Mouse (Mus musculus) kidney, postnatal 36 days (tissue): Measurements from ENCODE around the gene Ercc6l2.

Source experiments
- DNase-seq, 2 experiments: peaks; one replicate each; pipeline ENCODE4 v3.0.0; 2021 to 2022; ENCODE audit warnings: mixed read lengths in 2 of 2

The Ercc6l2 gene

DNA sequence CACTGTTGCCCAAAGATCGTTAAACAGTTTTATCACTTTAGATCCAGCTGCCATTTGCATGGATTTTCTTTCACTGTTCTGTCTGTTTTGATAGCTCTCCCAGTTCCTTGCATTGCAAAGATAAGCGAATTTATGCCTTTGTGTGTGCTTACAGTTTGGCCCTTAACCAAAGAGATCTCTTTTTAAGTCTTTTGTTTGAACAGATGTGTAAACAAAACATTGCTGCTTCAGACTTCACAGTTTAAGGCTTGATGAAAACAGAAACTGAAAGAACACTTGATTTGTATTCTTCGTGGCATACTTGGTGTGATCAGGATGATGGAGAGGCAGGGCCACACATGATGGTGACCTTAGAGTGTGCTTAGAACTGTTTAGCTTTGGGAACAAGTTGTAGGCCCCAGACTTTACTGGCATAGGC lies 70.5 kb downstream of the Ercc6l2 start:
- DNase-seq, result no peak

DNA sequence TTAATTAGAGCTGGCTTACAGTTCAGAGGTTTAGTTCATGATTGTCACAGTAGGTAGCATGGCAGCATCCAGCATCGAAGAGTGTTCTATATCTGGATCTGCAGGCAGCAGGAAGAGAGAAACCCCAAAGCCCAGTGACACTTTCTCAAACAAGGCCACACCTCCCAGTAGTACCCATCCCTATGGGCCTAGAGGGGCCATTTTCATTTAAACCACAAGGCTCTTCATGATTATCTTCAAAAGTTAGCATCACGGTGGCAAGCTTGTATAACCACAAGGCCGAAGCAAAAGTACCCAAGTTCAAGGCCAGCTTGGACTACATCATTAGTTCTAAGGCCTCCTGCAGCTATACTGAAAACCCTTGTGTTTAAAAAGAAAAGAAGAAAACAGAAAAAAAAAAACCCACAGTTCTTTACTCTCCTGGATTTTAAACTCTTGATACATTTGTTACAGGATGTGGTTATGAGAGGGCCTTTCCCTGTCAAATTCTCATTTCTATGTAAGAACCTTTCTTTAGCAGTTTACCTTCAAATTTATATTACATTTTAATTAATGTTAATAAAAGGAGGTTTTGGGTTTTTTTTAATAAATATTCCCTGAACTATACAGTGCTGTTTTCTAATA lies 71.5 kb downstream of the Ercc6l2 start:
- no peak for DNase-seq

DNA sequence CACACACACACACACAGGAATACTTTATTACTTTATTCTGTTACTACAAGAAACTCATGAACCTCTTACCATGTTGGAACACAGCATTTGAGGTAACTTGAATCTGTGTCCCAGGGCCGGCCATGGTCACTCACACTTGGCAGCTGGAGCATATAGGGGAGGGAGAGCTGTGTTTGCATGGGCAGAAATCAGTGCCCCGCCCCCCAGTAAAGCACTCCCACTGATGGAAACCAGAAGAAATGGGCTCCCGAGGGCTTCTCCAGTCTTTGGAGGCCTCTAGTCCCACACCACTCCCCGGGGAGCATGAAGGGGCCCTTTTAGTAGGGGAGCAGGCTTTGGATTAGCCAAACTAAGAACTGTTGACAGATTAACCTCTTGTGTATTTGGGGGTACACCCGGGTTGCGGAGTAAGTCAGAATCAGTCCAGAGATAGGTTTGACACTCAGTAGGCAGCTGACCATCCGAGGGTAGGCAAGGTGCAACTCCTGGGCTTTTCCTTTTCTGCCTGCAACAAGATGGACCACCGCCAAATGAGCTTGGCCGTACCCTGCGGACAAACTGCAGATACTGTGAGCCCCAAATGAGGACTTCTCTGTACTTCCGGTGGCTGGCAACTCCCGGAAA lies 85.8 kb downstream of the Ercc6l2 start:
- no peak for DNase-seq

DNA sequence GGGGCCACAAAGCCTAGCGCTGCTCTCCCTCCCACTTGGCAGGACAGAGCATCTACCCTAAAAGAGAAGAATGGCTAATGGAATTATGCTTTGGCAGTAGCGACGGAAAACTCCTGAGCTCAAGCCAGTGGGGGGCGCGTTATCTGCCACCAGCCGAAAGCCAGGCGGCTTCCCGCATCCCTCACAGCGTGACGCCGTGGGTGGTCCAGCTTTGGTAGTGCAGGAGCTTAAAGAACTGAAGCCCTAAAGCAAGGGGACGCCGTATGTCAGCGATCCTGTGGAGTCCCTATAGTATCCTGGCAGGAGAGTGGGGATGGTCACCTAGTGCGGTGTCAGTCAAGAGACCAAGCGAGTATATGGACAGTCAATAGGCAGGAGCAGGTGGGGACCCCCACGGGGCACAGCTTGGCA lies 86.3 kb downstream of the Ercc6l2 start:
- DNase-seq, result peak in 1 of 2 experiments; percentile 56

DNA sequence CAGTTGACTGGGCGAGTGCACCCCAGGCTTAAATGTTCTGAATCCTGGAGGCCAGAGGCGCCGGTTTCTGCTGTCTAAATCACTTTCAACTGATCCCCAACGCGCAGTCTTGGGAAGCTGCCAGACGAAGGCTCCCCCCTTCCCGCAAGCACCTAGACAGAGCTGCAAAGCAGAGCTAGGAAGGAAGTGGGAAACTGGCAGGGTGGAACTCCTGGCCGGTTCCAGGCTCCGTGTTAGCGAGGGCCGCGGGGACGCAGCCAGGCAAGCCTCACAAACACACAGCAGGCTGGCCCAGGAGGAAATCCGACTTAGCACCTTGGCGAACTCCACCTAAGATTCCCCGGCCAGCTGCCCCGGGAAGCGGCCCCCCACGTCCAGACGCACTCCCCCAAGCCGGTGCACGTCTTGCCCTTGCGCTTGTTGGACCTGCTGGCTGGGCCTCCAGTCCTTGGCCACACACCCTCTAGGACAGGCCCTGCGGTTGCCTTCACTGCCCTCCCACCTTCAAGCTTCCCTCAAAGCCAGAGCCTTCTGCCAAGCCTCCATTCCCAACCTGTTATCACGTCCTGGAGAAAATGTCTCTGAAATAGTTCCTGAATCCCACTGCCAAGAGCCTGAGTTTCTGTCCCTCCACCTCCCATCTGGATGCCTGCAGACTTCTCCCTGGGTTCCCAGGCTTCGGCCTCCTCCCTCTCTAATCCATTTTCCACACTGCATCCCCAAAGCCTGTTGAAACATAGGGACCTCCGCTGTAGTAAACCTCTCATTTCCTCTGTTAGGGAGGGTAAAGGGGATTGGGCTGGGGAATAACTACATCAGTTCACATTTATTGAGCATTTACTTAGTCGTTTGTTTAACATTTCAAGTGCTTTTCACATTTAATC lies 86.9 kb downstream of the Ercc6l2 start:
- DNase-seq, result peak; percentile 11 to 43

DNA sequence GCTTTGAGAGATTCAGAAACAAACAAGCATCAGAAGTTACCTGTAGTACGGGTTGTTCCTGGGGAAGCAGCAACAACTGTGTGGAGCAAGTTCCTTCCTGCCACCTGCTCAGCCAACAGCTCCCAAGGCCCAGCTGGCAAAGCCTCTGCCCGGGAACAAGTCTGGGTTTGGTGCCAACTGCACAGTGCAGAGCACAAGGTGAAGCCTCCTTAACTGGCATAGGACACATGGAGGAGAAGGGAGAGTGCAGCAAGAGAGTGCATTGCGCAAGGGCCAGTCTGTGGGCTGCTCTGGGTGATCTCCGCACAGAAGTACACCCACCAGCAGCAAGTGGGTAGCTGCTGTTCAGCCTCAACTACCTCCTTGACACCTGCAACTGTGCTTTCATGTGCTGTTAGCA lies 91.5 kb downstream of the Ercc6l2 start:
- DNase-seq, result peak; percentile 65 to 69

DNA sequence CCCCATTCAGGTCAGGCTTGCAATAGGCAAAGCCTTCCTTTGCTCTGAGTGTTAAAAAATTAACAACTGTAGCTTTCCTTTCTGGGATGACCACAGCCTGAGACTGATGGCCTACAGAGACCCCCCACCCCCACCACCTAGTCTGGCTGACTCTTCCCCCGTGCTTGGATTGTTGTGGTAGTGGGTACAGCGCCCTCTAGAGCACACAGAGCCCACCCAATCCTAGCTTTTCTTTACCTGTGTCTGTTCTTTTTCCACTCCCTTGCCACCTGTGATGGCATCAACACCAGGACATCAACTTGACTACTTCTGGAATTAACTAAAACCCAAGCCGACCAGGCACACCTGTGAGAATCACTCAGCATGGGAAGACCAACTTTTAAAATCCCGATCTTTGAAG lies 92.4 kb downstream of the Ercc6l2 start:
- no peak for DNase-seq

DNA sequence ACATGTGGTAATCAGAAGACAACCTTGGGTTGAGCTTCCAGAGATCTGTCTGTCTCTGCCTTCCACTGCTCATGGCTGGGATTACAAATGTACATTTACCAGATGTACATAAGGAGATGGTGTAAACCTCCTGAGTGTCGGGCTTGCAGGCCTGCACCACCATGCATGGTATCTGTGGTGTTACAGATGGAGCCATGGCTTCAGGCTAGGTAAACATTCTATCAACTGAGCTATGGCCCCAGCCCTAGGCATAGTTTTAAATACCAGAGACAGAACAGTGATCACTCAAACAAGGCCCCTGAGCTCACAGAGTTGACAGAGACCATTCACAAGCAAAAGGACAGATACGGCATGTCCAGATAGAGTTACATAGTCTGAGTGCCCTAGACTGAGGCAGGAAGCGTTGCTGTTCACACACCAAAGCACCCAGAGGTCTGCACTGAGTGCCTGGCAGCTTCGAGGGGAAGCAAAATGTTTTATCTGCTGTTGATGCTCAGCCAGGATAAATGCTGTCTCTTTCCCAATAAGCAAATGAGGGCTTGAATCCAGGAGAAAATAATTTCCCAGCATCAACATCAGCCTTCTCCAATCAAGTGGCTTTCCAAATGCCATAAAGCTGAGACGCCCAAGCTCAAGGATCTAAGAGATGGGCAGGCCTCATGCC lies 95.2 kb downstream of the Ercc6l2 start:
- DNase-seq, result no peak

DNA sequence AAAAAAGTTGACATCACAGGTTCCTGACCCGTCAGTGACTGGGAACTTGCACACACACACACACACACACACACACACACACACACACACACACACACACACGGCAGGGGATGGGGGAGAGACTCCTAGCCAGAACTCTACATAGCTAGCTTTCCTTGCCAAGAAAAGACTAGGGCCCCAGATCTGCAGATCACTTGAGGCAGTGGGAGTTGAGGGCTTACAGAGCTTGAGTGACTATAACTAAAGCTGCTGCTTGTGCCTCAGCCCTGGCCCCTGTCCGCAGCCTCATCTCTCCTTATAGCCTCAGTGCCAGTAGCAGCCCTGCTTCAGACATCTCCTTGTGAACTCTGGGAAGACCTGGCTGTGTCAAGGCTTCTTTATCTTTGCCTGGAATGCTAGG lies 96.6 kb downstream of the Ercc6l2 start:
- DNase-seq, result no peak

DNA sequence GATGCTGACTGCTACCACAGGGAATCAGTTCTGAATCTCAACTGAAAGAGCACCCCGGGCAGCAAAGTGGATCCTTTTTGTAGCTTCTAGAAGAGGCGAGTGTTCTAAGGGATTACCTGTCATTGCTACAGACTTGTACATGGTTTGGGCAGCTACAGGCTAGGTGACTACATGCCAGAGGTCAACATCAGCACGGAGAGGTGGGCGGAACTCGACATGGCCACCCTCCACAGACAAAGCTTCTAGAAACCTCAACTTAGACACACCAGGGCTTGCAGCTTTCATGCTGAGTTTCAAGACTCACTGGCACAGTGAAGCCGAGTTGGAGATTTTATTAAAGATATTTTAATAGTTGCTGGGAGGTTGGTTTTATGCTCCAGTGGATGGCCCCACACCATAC lies 98.1 kb downstream of the Ercc6l2 start:
- DNase-seq, result no peak

DNA sequence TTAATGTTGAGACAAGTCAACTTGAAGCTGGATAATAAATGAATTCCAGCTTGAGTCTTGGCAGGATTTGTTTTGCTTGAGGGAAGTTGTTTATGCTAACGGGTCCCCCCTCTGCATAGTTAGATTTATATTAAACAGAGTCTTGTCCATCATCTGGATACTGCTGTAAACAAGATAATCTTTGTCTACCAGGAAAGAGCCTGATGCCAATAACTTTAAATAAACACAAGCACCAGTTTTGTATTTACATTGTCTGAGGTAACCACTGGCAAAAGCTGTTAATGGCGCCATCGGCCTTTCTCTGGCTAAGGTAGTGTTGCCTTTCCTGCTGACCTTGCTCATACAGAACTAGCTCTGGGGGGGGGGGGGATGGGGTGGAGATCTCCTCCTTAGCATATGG lies 100.1 kb downstream of the Ercc6l2 start:
- no peak for DNase-seq

DNA sequence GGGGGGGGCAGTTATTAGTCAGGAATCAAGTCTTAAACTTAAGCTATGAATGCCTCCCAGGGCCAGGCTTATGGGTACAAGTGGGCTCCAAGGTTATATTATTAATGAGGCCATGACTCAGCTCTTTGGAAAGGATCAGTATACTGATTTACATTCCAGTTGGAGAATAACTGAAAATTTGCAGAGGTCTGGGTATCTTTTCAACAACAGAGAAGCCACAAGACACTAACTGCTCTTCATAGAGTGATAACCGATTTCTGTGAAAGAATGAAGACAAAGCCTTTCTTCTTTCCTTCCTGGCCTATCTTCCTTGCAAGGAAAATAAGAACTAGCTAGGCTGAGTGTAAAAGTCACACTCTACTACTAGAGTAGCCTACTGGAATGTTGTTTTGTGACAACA lies 100.6 kb downstream of the Ercc6l2 start:
- no peak for DNase-seq

DNA sequence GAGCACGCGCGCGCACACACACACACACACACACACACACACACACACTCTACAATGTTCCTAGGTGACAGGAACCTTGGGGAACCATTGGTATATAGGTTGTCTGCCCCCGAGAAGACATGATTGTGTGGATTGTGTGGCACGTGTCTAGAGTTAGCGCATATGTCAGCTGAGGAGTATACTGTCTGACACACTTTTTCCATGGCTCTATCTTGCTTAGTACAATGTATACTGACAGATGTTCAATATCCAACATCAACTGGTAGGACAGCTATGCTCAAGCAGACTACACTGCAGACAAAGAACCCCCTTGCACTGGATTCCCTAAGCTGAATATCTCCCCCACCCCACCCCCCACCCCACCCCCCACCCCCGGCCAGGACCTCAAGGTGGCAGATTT lies 101.5 kb downstream of the Ercc6l2 start:
- no peak for DNase-seq

DNA sequence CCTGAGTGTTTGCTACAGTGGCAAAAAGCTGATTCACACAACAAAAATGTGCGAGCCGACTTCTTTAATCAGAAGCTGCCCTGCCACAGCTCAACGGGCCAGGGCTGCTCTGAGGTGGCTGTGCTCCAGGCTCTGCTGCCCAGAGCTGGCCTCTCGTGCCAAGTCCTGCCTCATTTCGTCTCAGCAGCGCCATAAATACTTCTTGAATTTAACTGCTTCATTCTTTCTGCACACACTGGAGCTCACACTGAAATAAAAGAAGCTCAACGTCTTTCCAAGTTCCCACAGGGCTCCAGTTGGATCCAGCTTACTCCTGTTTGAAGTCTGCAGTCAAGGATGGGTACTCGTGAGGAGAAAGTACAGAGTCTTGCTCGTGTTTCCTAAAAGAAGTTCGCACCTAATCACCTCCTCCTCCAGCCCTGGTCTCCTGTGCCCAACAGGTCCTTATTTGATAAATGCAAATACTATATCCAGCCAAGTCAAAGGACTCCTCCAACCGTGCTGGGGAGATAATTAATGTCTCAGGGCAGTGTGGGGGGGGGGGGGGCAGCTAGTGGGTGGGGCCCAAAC lies 102.2 kb downstream of the Ercc6l2 start:
- peak; percentile 81 for DNase-seq

DNA sequence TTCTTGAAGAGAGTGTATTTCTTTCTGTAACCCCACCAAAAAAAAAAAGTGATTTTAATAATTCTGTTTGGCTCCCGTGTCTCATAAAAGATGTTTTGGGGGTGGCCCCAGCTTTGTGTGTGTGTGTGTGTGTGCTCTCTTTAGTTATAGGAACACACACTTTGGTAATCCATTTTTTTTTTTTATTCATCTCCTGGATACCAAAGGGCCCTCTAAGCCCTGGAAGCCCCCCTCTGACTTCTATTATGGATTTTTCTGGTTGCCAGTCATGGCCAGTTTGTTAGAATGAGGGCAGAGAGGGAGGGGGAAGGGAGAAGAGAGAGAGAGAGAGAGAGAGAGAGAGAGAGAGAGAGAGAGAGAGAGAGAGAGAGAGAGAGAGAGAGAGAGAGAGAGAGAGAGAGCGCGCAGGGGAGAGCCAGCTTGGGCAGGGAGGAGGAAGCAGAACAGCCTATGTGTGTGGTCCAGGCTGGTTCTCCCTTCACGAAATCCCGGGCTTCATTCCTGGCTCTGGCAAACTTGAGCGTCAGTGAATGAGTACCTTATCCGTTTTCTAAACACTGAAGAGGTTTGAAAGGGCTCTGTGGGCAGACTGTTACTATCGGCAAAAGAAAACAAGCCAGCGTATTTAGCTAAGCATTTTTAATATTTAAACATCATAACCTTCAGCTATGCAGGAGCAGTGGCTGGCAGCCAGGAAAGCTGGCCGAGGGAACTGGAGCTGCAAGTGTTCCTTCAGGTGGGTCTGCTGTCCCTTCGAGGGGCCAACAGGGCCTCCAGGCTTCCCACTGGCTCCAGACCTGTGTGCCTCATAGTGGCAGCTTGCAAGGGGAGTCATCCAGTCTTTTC lies 103.0 kb downstream of the Ercc6l2 start:
- peak; percentile 62 to 82 for DNase-seq

DNA sequence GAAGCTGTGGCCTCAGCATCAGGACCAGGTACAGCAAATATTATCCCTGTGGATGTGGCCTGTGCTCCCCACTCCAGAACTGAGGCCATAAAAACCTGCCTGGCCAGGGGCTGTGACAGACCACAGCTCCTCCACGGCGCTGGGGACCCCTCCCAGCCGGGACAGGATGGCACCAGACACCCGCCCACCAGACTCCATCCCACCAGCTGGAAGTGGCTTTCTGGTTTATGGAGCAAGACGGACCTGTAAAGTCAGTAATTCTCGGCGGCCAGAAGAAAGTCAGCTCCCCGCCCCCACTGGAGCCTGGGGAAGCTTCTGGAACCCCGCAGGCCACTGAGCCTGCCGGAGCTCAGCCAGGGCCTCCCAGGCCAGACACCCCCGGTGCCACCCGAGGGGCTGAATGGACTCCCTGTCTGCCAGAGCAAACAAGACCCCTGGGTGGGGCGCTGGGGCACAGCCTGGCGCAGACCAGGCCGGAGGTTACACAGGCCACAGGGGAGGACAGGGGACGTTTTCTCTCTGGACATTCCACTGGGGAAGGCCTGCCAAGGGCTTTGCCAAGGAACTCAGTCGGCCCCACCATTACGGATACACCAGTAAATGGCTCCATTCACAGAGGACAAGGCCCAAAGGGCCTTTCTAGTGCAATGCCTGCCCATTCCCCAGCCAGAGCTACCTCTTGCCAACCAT lies 103.8 kb downstream of the Ercc6l2 start:
- peak; percentile 37 to 67 for DNase-seq

DNA sequence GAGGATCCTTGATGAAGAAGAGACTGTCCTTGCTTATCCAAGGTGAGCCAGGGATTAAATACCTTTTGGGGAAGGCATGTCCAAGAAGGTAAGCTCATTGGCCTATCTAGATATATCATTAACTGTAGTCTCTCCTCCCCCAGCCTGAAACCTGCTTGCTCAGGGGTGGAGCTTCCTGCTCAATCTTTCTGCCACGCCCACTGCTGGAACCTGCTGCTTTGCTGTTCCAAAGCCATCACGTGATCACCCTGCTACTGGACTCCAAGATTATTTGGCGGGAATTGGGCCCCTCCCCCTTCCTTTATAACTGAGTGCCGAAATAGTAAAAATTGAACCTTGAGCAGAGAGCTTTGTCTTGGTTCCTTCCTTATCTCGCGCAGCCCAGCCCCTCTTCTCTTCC lies 109.0 kb downstream of the Ercc6l2 start:
- peak; percentile 14 to 22 for DNase-seq

DNA sequence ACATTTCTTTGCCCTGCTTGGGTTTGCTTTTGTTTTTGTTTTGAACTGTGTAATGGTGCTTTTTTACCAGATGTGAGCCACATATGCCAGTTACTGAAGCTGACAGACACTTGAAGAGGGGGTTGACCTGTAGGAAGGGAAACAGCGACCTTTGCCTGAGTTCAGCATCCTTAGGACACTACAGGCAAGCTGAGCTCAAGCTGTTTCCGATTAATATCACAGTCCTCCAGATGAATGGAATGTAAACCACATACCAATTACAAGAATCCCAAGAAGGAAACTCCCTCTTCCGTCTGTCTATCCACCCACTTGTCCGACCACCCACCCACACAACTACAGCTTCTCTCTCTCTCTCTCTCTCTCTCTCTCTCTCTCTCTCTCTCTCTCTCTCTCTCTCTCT lies 112.3 kb downstream of the Ercc6l2 start:
- no peak for DNase-seq

DNA sequence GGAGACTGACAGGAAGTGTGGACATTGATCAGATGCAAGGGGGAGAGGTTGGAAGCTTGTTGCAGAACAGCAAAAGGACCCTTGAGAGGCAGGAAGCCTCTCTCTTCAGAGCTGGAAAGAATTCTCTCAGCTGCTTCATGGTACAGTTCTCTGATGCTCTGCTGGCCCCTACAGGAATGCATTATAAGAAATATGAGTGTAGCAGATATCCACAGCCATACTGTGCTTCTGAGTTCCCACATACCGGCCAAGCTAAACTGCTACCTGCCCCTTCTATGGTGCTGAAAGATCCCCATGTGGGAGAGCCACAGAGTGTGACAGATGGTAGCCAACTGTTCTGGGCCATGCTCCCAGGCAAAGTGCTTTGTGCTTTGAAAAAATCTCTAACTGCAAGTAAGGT lies 114.3 kb downstream of the Ercc6l2 start:
- DNase-seq, result peak; percentile 18 to 32

DNA sequence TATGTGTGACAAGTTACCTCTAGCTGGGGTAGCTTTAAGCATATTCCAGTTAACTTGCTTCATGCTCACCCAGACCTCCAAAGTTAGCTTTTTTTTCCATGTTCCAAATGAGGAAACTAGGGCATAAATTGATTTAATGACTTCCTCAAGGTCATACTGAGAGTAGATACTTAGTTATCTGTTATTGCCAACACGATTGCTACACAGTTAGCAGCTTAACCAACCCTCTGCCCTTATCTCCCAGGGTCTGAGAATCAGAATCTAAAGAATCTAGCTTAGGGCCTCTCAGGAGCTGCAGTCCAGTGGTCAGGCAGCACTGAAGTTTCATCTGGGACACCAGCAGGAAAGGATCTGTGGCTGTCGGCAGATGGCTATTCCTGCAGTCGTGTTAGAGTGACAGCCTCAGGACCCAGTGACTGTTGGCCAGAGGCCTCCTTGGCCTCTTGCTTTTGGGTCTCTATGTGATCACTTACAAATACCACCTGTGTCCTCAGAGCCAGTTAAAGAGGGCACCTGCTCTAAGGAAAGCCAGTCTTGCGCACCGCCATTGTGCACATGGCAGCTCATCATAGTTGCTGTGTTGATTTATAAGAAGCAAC lies 115.0 kb downstream of the Ercc6l2 start:
- no peak for DNase-seq

DNA sequence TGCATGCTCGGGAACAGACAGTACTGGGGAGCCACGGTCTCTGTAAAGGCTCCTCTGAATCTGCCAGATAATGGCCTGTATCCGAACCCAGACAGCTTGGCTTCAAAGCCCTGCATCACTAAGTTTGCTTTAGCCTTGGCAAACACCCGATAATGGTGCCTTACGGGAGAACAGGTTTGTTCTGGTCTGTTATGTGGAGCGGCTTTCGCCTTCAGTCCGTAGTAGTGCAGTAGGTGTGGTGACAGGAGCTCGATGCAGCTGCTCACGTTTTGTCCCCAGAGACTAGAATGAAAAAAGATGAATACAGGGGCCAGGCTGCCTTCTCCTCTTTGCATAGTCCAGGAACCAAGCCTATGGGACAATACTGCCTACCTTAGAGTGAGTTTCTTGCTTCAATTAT lies 115.5 kb downstream of the Ercc6l2 start:
- no peak for DNase-seq
